Mouse (Mus musculus) heart, adult 9 months (tissue): ENCODE results near the gene Pih1d2.
A peak's percentile ranks its signal among the peaks of the same experiment; 100 is the strongest.

ENCODE experiments used
- DNase-seq, 2 experiments: peaks; one replicate each; pipeline ENCODE4 v3.0.0; 2022; ENCODE audit warnings: low spot score in 2 of 2

Pih1d2 gene

GRCm38 (mm10) chr9:50616766-50617603, at the start of gene Pih1d2, which contains the start of gene Nkapd1:
Pih1d2 (plus strand) TSS chr9:50617321.
Nkapd1 (minus strand) TSS chr9:50617464.
- peak; percentile 84 to 92 for DNase-seq

- no peak for DNase-seq
These were observed 49.7 kb upstream of the Pih1d2 start for GRCm38 (mm10) chr9:50567372-50567771.

GRCm38 (mm10) chr9:50567881-50568280, 49.2 kb upstream of the Pih1d2 start:
- no peak for DNase-seq

GRCm38 (mm10) chr9:50569599-50570525, 47.3 kb upstream of the Pih1d2 start:
- no peak for DNase-seq

DNA sequence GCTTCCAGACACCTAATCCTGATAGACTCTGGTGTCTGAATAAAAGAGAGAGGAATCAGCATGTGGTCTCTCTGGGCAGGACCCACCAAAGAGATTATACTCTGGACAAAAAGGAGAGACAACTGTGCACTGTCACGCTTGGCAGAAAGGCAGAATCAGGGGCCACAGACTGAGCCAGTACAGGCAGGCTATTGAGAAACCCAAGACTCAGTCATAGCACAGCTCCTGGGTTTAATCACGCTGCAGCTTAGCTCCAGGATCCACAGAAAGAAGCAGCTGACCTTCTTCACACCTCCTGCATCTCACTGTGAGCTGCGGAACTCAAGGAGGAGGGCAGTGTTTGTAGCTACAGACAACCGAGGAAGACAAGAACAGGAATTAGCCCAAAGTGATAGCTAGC, 36.8 kb upstream of the Pih1d2 start:
- no peak for DNase-seq

DNA sequence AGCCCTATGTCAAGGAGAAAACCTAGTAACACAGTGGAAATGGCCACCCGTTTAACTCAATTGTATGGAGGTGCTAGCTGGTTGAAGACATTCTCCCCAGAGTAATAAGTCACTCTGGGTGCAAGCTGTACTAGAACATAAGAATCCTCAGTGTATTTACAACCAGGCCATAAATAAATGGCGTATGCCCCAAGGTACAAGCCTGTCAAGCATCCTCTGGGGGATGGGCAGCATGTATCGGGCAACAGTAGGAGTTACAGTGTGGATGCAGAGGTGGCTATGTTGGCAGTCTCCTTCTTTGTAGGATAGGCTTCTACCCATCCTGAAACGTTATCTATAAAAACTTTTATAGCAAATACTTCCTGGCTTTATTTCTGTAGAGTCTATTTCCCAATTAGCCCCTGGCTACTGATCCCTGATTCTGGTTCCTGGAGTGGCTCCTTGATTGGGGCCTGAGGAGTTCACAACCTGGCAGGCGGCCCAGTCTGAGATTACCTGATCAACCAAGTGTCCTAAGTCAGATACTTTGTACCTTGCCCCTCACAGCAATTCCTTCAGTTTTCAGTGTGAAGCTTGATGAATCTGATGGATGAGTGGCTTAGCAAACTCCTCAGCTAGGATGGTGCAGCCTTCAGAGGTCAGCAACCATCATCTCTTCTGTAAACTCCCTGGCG, 31.8 kb upstream of the Pih1d2 start:
- no peak for DNase-seq

GRCm38 (mm10) chr9:50586955-50587354, 30.2 kb upstream of the Pih1d2 start:
- DNase-seq, result no peak

DNA sequence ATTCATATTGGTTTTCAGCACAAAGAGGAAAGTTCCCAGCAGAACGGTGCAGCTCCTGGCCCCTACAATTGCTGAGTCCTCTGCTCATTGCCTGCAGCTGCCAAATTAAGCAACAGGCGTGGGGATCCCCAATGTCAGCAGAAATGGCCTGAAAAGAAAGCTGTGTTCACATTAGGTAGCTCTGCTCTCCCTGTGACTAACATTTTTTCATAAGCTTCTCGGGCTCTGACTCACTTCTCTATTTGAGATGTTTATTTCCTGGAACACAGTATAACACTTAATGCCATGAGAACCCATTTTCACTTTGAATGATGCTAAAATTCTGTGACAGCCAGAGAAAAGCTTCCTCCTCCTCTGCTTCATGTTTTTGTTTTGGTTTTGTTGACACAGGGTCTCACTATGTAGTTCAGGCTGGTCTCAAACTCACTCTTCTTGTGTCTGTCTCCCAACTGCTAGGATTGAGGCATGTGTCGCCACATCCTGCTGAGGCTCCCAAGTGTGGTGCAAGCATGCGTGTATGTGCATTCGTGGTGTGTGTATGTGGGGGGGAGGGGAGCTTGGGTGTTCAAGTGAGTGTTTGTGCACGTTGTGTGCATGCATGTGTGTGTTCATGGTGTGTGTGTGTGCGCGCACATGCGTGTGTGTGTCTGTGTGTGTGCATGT, 26.1 kb upstream of the Pih1d2 start:
- DNase-seq, result no peak

- DNase-seq, result no peak
These were observed 24.2 kb upstream of the Pih1d2 start for GRCm38 (mm10) chr9:50592955-50593354.

GRCm38 (mm10) chr9:50593544-50593943, 23.6 kb upstream of the Pih1d2 start:
- DNase-seq, result no peak

DNA sequence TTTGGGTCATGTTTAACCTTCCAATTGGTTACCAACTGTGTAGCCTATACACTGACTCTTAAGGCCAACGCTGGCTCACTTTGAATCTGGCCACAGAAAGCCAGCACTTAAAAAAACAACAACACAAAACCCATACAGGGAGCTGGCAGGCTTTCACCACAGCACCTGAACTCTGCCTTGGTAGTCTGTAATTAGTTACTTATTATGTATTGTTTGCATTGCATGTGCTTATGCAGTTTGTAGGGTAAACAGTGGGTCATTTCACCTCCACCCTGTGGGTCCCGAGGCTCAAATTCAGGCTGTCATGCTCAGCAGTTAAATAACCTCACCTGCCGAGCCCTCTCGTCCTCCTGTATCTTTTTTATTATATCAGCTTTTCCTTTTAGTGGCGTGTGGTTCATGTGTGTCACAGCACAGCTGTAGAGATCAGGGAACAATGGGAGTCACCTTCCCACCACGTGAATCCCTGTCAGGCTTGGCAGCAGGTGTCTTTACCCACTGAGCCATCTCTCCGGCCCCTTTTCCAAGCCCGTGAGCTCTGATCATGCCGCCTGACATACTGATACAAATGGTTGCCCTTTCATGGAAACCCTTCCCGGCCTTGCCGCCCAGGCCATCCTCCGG, 22.2 kb upstream of the Pih1d2 start:
- DNase-seq, result no peak

GRCm38 (mm10) chr9:50596973-50597372, 20.1 kb upstream of the Pih1d2 start:
- no peak for DNase-seq

- DNase-seq, result no peak
These were observed 15.6 kb upstream of the Pih1d2 start for GRCm38 (mm10) chr9:50601536-50601935.

- DNase-seq, result no peak
These were observed 14.9 kb upstream of the Pih1d2 start for GRCm38 (mm10) chr9:50602055-50602845.

DNA sequence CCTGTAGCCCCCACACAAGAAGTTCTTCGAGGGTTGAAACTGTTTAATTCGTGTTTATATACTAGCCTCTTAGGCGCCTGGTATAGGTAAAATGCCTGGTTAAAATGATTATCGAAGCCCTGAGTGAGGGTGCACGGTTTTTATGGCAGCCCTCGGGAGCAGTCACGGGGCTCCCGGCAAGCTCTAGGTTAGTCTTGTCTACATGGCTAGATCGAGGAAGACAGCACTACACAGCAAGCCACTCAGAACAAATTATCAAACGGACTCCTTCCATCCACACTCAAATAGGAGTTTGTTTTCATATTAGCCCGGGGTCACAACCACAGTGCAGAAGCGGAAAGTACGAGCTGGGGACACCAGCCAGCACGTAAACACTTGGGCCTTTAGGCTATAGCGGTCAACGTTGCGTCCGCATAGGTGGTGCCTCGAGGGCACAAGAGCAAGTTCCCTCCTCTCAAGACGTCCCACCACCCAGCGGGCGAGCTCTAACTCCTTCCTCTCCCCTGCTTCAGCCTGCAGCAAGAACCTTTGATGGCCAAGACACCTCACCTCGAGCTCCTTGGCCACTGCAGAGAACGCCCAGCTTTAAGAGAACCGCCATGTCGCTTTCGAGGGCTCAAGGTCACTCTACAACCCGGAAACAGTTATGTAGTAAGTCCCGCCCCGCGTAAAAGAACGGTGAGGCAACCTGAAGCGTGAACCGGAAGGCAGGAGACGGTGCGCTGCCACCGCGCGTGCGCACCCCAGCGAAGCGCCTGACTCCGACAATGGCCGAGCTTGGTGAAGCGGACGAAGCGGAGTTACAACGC, 13.7 kb upstream of the Pih1d2 start, which contains the start of the genes Sdhd and Timm8b:
Gene Sdhd (minus strand): TSS at position 624 of the 809 bp plus-strand sequence.
Gene Timm8b (plus strand): TSS at position 722 of the 809 bp plus-strand sequence.
- DNase-seq, result peak; percentile 92 to 95

GRCm38 (mm10) chr9:50603998-50604324, 13.2 kb upstream of the Pih1d2 start:
- no peak for DNase-seq

- no peak for DNase-seq
These were observed 12.8 kb upstream of the Pih1d2 start for GRCm38 (mm10) chr9:50604338-50604737.

GRCm38 (mm10) chr9:50612115-50612514, 5.0 kb upstream of the Pih1d2 start:
- no peak for DNase-seq

- no peak for DNase-seq
These were observed 960 bp upstream of the Pih1d2 start for GRCm38 (mm10) chr9:50616161-50616560.
